Mouse (Mus musculus) midbrain, embryonic 10.5 days (tissue): Measurements from ENCODE around the gene Tmem204. TPM values are rescaled to one million over a fixed set of nuclear protein-coding genes. Genes with fewer than 3 reads are reported as not detected.

Experiments
- DNase-seq: peaks from one replicate; pipeline ENCODE4 v3.0.0-alpha.2; 2017; ENCODE audit warnings: low spot score
- H3K27ac ChIP-seq: fragments of 300-500 bp; sonication (generic); replicated peaks from 2 replicates; pipeline ENCODE4 v1.5.1; 2016; ENCODE audit warnings: mild to moderate bottlenecking
- H3K27me3 ChIP-seq: fragments of 300-500 bp; sonication (generic); 2 replicates; pipeline ENCODE4 v1.6.1; 2016; ENCODE audit warnings: low read depth, mild to moderate bottlenecking; ENCODE audit not compliant: poor library complexity, severe bottlenecking
- H3K36me3 ChIP-seq: fragments of 300-500 bp; sonication (generic); 2 replicates; pipeline ENCODE4 v1.6.1; 2016; ENCODE audit warnings: mild to moderate bottlenecking, moderate library complexity
- H3K4me1 ChIP-seq: fragments of 300-500 bp; sonication (generic); 2 replicates; pipeline ENCODE4 v1.6.1; 2016
- H3K4me3 ChIP-seq: fragments of 300-500 bp; sonication (generic); 2 replicates; pipeline ENCODE4 v1.5.1; 2016; ENCODE audit warnings: mild to moderate bottlenecking, moderate library complexity
- H3K9me3 ChIP-seq: fragments of 300-500 bp; sonication (generic); replicated peaks from 2 replicates; pipeline ENCODE4 v1.6.1; 2016; ENCODE audit warnings: mild to moderate bottlenecking
- WGBS: fragments of 180-500 bp; shearing (Covaris S2); methylation state at CpG from one replicate; pipeline ENCODE4 v1.1.7; 2016; 5-methylcytosine and 5-hydroxymethylcytosine counted together
- polyA plus RNA-seq: library from polyadenylated mRNA; unstranded; fragments of >200 nt; fragmentation: Nextera tagmentation; extraction: Ambion mirVana; gene quantifications from 2 replicates; pipeline ENCODE4 v1.2.1, GENCODE M21; 2016

Gene Tmem204
- polyA plus RNA-seq, 1 experiment from 2014 or later, result 10.7 TPM

- 85% methylated on average over 11 of the region's 11 CpGs for WGBS
- Histone ChIP-seq H3K36me3 (peaks cover 18% of the 10 kb centered on the region), H3K9me3 (no peaks in the 10 kb centered on the region), H3K4me3 (peak overlapping the region; percentile 32), H3K4me1 (no peaks in the 10 kb centered on the region), H3K27me3 (no peaks in the 10 kb centered on the region), H3K27ac (peak overlapping the region; percentile 57)
- no peak for DNase-seq
Observed at GRCm38 (mm10) chr17:25080960-25081381, 2.4 kb downstream of the Tmem204 start.

GRCm38 (mm10) chr17:25080210-25080609 lies 3.2 kb downstream of the Tmem204 start:
- 94% methylated on average over 13 of the region's 13 CpGs for WGBS
- Histone ChIP-seq H3K27ac (peak overlapping the region; percentile 57; the same call in 1 of the 2 replicates), H3K9me3 (no peaks in the 10 kb centered on the region), H3K27me3 (no peaks in the 10 kb centered on the region), H3K36me3 (peaks cover 18% of the 10 kb centered on the region), H3K4me3 (peak overlapping the region; percentile 32), H3K4me1 (no peaks in the 10 kb centered on the region)
- no peak for DNase-seq

- DNase-seq, result no peak
- Histone ChIP-seq H3K4me3 (peak overlapping the region; percentile 14; the same call in 1 of the 2 replicates), H3K9me3 (no peaks in the 10 kb centered on the region), H3K27me3 (no peaks in the 10 kb centered on the region), H3K36me3 (peaks cover 18% of the 10 kb centered on the region), H3K27ac (no peak overlapping the region), H3K4me1 (no peaks in the 10 kb centered on the region)
- WGBS, result 86% methylated on average over 13 of the region's 13 CpGs
Observed at GRCm38 (mm10) chr17:25077771-25078372, 5.5 kb downstream of the Tmem204 start.

- Histone ChIP-seq H3K36me3 (peaks cover 18% of the 10 kb centered on the region), H3K27me3 (no peaks in the 10 kb centered on the region), H3K4me1 (no peaks in the 10 kb centered on the region), H3K27ac (no peak overlapping the region), H3K9me3 (no peaks in the 10 kb centered on the region), H3K4me3 (no peak overlapping the region)
- 92% methylated on average over 4 of the region's 4 CpGs for WGBS
- DNase-seq, result no peak
Observed at GRCm38 (mm10) chr17:25076906-25077305, 6.5 kb downstream of the Tmem204 start.

- Histone ChIP-seq H3K9me3 (no peaks in the 10 kb centered on the region), H3K4me1 (no peaks in the 10 kb centered on the region), H3K36me3 (peaks cover 33% of the 10 kb centered on the region), H3K27ac (no peak overlapping the region), H3K4me3 (no peak overlapping the region), H3K27me3 (no peaks in the 10 kb centered on the region)
- WGBS, result 76% methylated on average over 2 of the region's 2 CpGs
- DNase-seq, result no peak
Observed at GRCm38 (mm10) chr17:25068690-25069089, 14.7 kb downstream of the Tmem204 start.

- Histone ChIP-seq H3K9me3 (no peaks in the 10 kb centered on the region), H3K27ac (no peak overlapping the region), H3K27me3 (no peaks in the 10 kb centered on the region), H3K4me1 (no peaks in the 10 kb centered on the region), H3K4me3 (no peak overlapping the region), H3K36me3 (peaks cover 43% of the 10 kb centered on the region)
- 82% methylated on average over 8 of the region's 8 CpGs for WGBS
- DNase-seq, result no peak
Observed at GRCm38 (mm10) chr17:25067442-25067851, 15.9 kb downstream of the Tmem204 start.

- H3K4me3 ChIP-seq, result no peak overlapping the region
- WGBS, result 90% methylated on average over 7 of the region's 7 CpGs
- no peaks in the 10 kb centered on the region for H3K9me3 ChIP-seq
- H3K27ac ChIP-seq, result no peak overlapping the region
- DNase-seq, result no peak
- H3K27me3 ChIP-seq, result no peaks in the 10 kb centered on the region
- peaks cover 51% of the 10 kb centered on the region for H3K36me3 ChIP-seq
- no peaks in the 10 kb centered on the region for H3K4me1 ChIP-seq
Observed at GRCm38 (mm10) chr17:25066595-25066994, 16.8 kb downstream of the Tmem204 start.

- Histone ChIP-seq H3K4me3 (no peak overlapping the region), H3K4me1 (no peaks in the 10 kb centered on the region), H3K27me3 (no peaks in the 10 kb centered on the region), H3K36me3 (peaks cover 60% of the 10 kb centered on the region), H3K9me3 (no peaks in the 10 kb centered on the region), H3K27ac (no peak overlapping the region)
- WGBS, result 89% methylated on average over 3 of the region's 3 CpGs
- no peak for DNase-seq
Observed at GRCm38 (mm10) chr17:25065189-25065588, 18.2 kb downstream of the Tmem204 start.

- Histone ChIP-seq H3K27me3 (no peaks in the 10 kb centered on the region), H3K4me1 (no peaks in the 10 kb centered on the region), H3K9me3 (no peaks in the 10 kb centered on the region), H3K27ac (no peak overlapping the region), H3K4me3 (no peak overlapping the region), H3K36me3 (peaks cover 62% of the 10 kb centered on the region)
- no peak for DNase-seq
- WGBS, result 79% methylated on average over 9 of the region's 9 CpGs
Observed at GRCm38 (mm10) chr17:25064351-25064750, 19.0 kb downstream of the Tmem204 start.

GRCm38 (mm10) chr17:25063872-25064271 lies 19.5 kb downstream of the Tmem204 start:
- Histone ChIP-seq H3K27ac (no peak overlapping the region), H3K36me3 (peaks cover 63% of the 10 kb centered on the region), H3K9me3 (no peaks in the 10 kb centered on the region), H3K27me3 (no peaks in the 10 kb centered on the region), H3K4me3 (no peak overlapping the region), H3K4me1 (no peaks in the 10 kb centered on the region)
- DNase-seq, result no peak
- WGBS, result 94% methylated on average over 12 of the region's 12 CpGs

GRCm38 (mm10) chr17:25063261-25063660 lies 20.1 kb downstream of the Tmem204 start:
- Histone ChIP-seq H3K9me3 (no peaks in the 10 kb centered on the region), H3K36me3 (peaks cover 69% of the 10 kb centered on the region)

GRCm38 (mm10) chr17:25057041-25057440 lies 26.4 kb downstream of the Tmem204 start:
- no peak overlapping the region for H3K4me3 ChIP-seq
- no peaks in the 10 kb centered on the region for H3K27me3 ChIP-seq
- 85% methylated on average over 6 of the region's 6 CpGs for WGBS
- no peaks in the 10 kb centered on the region for H3K9me3 ChIP-seq
- no peak for DNase-seq
- H3K36me3 ChIP-seq, result peaks cover 80% of the 10 kb centered on the region
- no peak overlapping the region for H3K27ac ChIP-seq
- H3K4me1 ChIP-seq, result no peaks in the 10 kb centered on the region

More at GRCm38 (mm10) chr17:25063261-25063660, 20.1 kb downstream of the Tmem204 start:
- no peak for DNase-seq
- 91% methylated on average over 4 of the region's 4 CpGs for WGBS
- H3K27ac ChIP-seq, result no peak overlapping the region
- no peaks in the 10 kb centered on the region for H3K27me3 ChIP-seq
- H3K4me1 ChIP-seq, result no peaks in the 10 kb centered on the region
- H3K4me3 ChIP-seq, result no peak overlapping the region

- Histone ChIP-seq H3K4me3 (no peak overlapping the region), H3K27me3 (no peaks in the 10 kb centered on the region), H3K4me1 (no peaks in the 10 kb centered on the region), H3K27ac (no peak overlapping the region), H3K36me3 (peaks cover 76% of the 10 kb centered on the region), H3K9me3 (no peaks in the 10 kb centered on the region)
- WGBS, result 86% methylated on average over 9 of the region's 9 CpGs
- no peak for DNase-seq
Observed at GRCm38 (mm10) chr17:25053274-25053673, 30.1 kb downstream of the Tmem204 start.
